Mouse (Mus musculus) lung, embryonic 14.5 days (tissue): ENCODE results near the gene Cd274. TPM values are rescaled to one million over a fixed set of nuclear protein-coding genes. Genes with fewer than 3 reads are reported as not detected.

ENCODE experiments used
- ATAC-seq: fragments of 200-750 bp; cut with Nextera tagmentation; 2 replicates; pipeline ENCODE4 v1.8.0; 2017; ENCODE audit warnings: mild to moderate bottlenecking, moderate TSS enrichment, moderate library complexity; ENCODE audit not compliant: insufficient read depth
- DNase-seq: peaks from one replicate; pipeline ENCODE4 v3.0.0-alpha.2; 2015
- H3K27ac ChIP-seq: fragments of 300-500 bp; sonication (generic); 2 replicates; pipeline ENCODE4 v1.5.1; 2014; ENCODE audit warnings: low read depth, mild to moderate bottlenecking, moderate library complexity
- H3K27me3 ChIP-seq: fragments of 300-500 bp; sonication (generic); 2 replicates; pipeline ENCODE4 v1.6.1; 2014; ENCODE audit warnings: low read length, control low read depth; ENCODE audit not compliant: insufficient read depth
- H3K36me3 ChIP-seq: fragments of 300-500 bp; sonication (generic); 2 replicates; pipeline ENCODE4 v1.6.1; 2014; ENCODE audit warnings: control low read depth; ENCODE audit not compliant: insufficient read depth
- H3K4me1 ChIP-seq: fragments of 300-500 bp; sonication (generic); 2 replicates; pipeline ENCODE4 v1.6.1; 2014; ENCODE audit warnings: antibody characterized with exemption, control low read depth; ENCODE audit not compliant: insufficient read depth
- H3K4me2 ChIP-seq: fragments of 300-500 bp; sonication (generic); 2 replicates; pipeline ENCODE4 v1.6.1; 2014; ENCODE audit warnings: mild to moderate bottlenecking
- H3K4me3 ChIP-seq: fragments of 300-500 bp; sonication (generic); 2 replicates; pipeline ENCODE4 v1.5.1; 2014; ENCODE audit warnings: low read depth, low read length
- H3K9ac ChIP-seq: fragments of 300-500 bp; sonication (generic); 2 replicates; pipeline ENCODE4 v1.6.1; 2014
- H3K9me3 ChIP-seq: fragments of 300-500 bp; sonication (generic); 2 replicates; pipeline ENCODE4 v1.6.1; 2016; ENCODE audit warnings: low read depth, low read length, control low read depth
- CTCF ChIP-seq: IDR thresholded peaks from 2 replicates; pipeline ENCODE4 v1.5.1; 2016; ENCODE audit warnings: antibody characterized with exemption, low read depth
- WGBS: fragments of 180-500 bp; shearing (Covaris S2); extraction: QIAGEN DNeasy Blood & Tissue Kit; methylation state at CpG from one replicate; pipeline ENCODE4 v1.1.7; 2014; 5-methylcytosine and 5-hydroxymethylcytosine counted together
- polyA plus RNA-seq: library from polyadenylated mRNA; unstranded; fragments of >200 nt; fragmentation: Nextera tagmentation; extraction: Ambion mirVana; gene quantifications from 2 replicates; pipeline ENCODE4 v1.2.1, GENCODE M21; 2014

The Cd274 gene
- polyA plus RNA-seq, 1 experiment from 2014 or later = 0.25 TPM

DNA sequence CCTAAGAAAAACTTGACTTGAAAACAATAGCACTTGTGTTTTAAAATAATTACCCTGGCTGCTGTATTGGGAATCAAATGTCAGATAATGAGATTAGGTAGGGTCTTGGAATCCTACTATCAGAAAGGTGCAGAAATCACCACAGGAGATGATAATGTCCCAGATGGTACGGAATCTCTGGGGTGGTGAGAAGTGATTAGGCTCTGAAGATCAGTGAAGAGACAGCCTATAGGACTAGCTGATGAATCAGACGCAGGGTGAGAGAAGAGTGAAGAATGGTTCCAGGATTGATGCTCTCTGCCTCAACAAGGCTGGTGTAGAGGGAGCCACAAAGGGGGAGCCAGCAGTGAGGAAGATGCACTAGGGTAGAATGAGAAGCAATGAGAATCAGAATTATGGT, 49.9 kb downstream of the Cd274 start:
- Histone ChIP-seq H3K27ac (no peak overlapping the region), H3K4me1 (peaks cover 5% of the 10 kb centered on the region), H3K4me2 (no peak overlapping the region), H3K27me3 (no peaks in the 10 kb centered on the region), H3K9me3 (no peaks in the 10 kb centered on the region), H3K36me3 (no peaks in the 10 kb centered on the region), H3K9ac (no peak overlapping the region), H3K4me3 (no peak overlapping the region)
- WGBS = 62% methylated on average over 2 of the region's 2 CpGs
- ATAC-seq (no peak), DNase-seq (no peak)
- TF ChIP-seq CTCF = no peak

GRCm38 (mm10) chr19:29417894-29418293, 50.6 kb downstream of the Cd274 start:
- no peak for TF ChIP-seq CTCF
- no peaks in the 10 kb centered on the region for H3K9me3 ChIP-seq

DNA sequence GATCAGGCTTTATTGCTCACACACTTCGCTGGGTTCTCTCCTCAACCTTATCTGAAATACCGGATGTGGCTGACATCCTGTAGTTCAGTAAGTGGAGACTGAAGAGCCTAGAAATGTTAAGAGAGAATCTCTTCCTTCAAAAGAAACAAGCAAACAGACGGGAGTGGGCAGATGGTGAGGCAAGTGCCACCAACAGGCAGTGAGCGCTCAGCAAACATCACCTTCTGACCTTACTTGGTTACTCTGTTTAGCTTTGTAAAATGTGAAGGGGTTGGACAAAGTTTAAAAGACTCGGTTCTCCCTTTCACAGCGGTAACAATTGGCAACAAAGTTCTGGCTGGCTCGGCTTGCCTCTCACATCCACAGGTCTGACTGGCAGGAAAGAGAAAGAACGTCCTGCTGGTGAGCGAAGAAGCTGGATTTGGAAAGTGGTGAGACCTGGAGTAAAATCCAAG, 51.4 kb downstream of the Cd274 start:
- no peaks in the 10 kb centered on the region; the same call in 1 of the 2 replicates for H3K4me1 ChIP-seq
- H3K4me3 ChIP-seq = no peak overlapping the region
- TF ChIP-seq CTCF = no peak
- peak overlapping the region; percentile 48; the same call in 1 of the 2 replicates for H3K27ac ChIP-seq
- H3K9ac ChIP-seq = no peak overlapping the region
- no peaks in the 10 kb centered on the region for H3K9me3 ChIP-seq
- no peaks in the 10 kb centered on the region for H3K27me3 ChIP-seq
- 7% methylated on average over 9 of the region's 9 CpGs for WGBS
- no peaks in the 10 kb centered on the region for H3K36me3 ChIP-seq
- ATAC-seq (peak; percentile 52), DNase-seq (peak; percentile 54)
- peak overlapping the region; percentile 13; the same call in 1 of the 2 replicates for H3K4me2 ChIP-seq

More at GRCm38 (mm10) chr19:29417894-29418293, 50.6 kb downstream of the Cd274 start:
- peaks cover 5% of the 10 kb centered on the region for H3K4me1 ChIP-seq
- no peak overlapping the region for H3K4me2 ChIP-seq
- no peak overlapping the region for H3K9ac ChIP-seq
- H3K4me3 ChIP-seq = no peak overlapping the region
- DNase-seq = no peak
- 47% methylated on average over 2 of the region's 2 CpGs for WGBS
- no peaks in the 10 kb centered on the region for H3K36me3 ChIP-seq
- no peak for ATAC-seq
- no peak overlapping the region for H3K27ac ChIP-seq
- no peaks in the 10 kb centered on the region for H3K27me3 ChIP-seq

- H3K4me3 ChIP-seq = no peak overlapping the region
- H3K4me2 ChIP-seq = no peak overlapping the region
- no peaks in the 10 kb centered on the region; the same call in 1 of the 2 replicates for H3K4me1 ChIP-seq
- no peak overlapping the region for H3K9ac ChIP-seq
- no peak overlapping the region for H3K27ac ChIP-seq
- H3K27me3 ChIP-seq = no peaks in the 10 kb centered on the region
- WGBS = 45% methylated on average over 3 of the region's 3 CpGs
- H3K9me3 ChIP-seq = no peaks in the 10 kb centered on the region
- no peak for DNase-seq
- ATAC-seq = no peak
- TF ChIP-seq CTCF = no peak
- no peaks in the 10 kb centered on the region for H3K36me3 ChIP-seq
Observed at GRCm38 (mm10) chr19:29419506-29419905, 52.3 kb downstream of the Cd274 start.

GRCm38 (mm10) chr19:29419946-29420345, 52.7 kb downstream of the Cd274 start:
- Histone ChIP-seq H3K9ac (no peak overlapping the region), H3K27ac (no peak overlapping the region), H3K4me2 (no peak overlapping the region), H3K36me3 (no peaks in the 10 kb centered on the region), H3K4me1 (no peaks in the 10 kb centered on the region; the same call in 1 of the 2 replicates), H3K4me3 (no peak overlapping the region), H3K27me3 (no peaks in the 10 kb centered on the region), H3K9me3 (no peaks in the 10 kb centered on the region)
- TF ChIP-seq CTCF = no peak
- DNase-seq (no peak), ATAC-seq (no peak)

DNA sequence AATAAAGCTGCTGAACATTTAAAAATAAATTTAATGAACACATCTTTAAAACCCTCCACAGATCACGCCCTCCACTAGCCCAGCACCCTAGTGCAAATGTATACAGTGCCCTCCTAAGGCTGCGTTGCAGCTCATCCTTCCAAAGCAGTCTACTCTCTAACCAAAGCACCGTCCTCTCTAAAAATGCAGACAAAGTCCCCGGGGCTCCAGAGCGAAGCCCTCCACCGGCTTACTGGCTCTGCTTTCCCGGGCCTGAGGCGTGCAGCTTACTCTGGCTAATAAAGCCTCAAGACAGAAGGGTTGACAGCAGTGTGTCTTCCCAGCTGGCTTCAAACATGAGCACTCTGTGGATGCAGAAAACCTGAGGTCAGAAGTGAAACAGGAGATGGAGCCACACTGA, 53.1 kb downstream of the Cd274 start:
- Histone ChIP-seq H3K4me1 (no peaks in the 10 kb centered on the region; the same call in 1 of the 2 replicates), H3K9me3 (no peaks in the 10 kb centered on the region), H3K4me2 (no peak overlapping the region), H3K27ac (no peak overlapping the region), H3K36me3 (no peaks in the 10 kb centered on the region), H3K4me3 (no peak overlapping the region), H3K9ac (no peak overlapping the region), H3K27me3 (no peaks in the 10 kb centered on the region)
- TF ChIP-seq CTCF = no peak
- 79% methylated on average over 8 of the region's 8 CpGs for WGBS
- ATAC-seq (no peak), DNase-seq (no peak)

GRCm38 (mm10) chr19:29422013-29422645, 54.9 kb downstream of the Cd274 start:
- ATAC-seq (no peak), DNase-seq (no peak)
- no peak overlapping the region for H3K4me2 ChIP-seq
- H3K27me3 ChIP-seq = no peaks in the 10 kb centered on the region
- no peak overlapping the region for H3K9ac ChIP-seq
- no peaks in the 10 kb centered on the region; the same call in 1 of the 2 replicates for H3K4me1 ChIP-seq
- TF ChIP-seq CTCF = no peak
- no peaks in the 10 kb centered on the region for H3K9me3 ChIP-seq
- no peak overlapping the region for H3K27ac ChIP-seq
- WGBS = 85% methylated on average over 16 of the region's 16 CpGs
- no peak overlapping the region for H3K4me3 ChIP-seq
- H3K36me3 ChIP-seq = no peaks in the 10 kb centered on the region
